Mouse (Mus musculus) spleen, postnatal 14 days (tissue): Measurements from ENCODE around the gene Pigq.

Source experiments
- DNase-seq, 2 experiments: peaks; one replicate each; pipeline ENCODE4 v3.0.0; 2021 to 2022; ENCODE audit warnings: low spot score in 2 of 2

Gene Pigq

DNA sequence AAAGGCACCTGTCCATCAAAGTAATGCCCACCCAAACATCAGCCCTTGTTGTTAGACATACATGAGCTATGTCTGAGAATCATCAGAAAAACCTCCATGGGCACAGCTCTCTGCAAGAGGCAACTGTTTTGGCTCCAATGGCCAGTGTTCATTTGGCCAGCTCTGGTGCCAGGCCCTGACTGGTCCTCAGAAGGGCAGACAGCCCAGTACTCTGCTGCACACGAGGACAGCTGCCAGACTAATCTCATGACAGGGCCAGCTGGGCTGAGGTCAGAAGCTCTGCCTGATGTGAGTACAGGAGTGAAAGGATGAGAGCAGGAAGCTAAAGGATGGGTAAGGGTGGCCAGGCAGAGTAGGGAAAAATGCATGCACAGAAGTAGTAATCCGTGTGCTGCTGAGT, 19.4 kb downstream of the Pigq start:
- no peak for DNase-seq

DNA sequence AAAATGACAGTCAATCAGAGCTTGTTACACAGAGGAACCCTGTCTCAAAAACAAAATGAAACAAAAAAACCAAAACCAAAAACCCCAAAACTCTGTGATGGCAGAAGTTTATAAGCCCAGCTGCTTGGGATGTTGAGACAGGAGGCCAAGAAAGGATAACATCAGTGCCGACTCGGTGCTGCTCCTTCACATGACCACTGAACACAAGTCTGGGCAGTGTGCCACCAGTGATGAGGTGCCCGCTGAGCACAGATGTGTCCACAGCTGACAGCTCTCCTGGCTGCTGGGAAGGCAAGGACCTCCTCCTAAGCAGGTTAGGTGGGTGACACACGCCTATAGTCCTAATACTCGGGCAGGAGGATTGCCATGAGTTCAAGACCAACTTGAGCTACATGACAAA, 22.6 kb downstream of the Pigq start:
- no peak for DNase-seq

DNA sequence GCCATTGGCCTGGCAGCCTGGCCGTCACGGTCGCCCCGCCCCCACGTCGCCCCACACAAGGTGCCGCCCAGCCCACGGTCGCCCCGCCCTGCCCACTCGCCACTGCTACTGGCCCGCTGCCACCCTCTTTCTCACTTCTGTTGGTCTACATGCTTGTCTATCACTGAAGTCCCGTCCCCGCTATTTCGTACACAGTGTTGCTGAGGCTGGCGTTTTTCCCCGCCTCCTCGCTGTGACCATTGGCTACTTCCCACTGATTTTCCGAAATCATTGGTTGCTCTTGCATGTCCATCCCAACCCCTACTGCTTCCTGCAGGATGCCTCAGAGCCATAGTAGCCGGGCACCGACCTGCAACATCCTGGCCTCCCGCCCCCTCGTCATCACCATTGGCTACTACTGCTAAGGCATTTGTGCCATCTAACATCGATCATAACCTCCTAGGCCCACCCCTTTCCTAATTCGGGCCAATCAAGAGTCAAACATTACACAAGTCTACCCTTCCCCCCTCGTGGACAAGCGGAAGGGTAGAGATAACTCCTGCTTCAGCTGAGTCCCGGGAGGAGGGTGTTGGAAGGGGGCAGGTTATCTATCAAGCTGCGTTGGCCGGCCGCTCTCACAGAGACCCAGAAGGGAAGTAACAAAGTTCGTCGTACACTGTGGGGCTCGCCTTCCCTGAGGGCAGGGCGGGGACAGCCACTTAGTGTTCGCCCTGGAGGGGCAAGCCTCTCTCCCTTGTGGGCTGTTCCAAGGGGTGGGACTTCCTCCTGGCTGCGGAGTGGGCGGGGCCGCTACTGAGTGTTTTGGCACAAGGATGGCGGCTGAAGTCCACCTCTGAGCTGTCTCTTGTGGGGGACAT, 24.7 kb downstream of the Pigq start:
- peak; percentile 100 for DNase-seq

DNA sequence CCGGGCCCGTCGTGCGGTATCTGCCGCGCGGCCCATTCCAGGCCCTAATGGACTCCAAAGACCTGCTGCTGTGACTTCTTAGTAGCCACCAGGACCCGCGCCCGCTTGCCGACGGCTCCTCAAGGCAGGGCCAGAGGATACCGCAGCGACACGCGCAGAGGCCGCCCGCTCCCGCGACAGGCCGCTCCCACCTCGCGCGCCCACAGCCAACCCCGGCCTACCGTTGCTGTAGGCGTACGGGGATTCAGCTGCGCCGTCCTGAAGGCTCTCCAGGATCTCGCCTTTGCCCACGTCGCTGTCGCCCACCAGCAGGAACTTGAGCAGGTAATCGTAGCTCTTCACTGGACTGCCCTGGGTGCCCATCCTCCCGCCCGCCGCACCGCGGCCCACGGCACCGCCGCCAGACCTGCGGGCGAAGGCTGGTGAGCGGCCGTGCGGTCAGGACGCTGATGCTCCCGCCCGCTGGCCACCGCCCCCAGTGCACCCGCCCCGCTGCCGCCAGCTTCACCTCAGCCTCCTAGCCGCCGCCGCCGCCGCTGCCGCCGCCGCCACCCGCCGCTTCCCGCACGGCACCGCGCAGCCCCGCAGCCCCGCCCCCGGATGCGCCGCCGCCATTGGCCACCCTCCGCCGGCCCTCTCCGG, 25.5 kb downstream of the Pigq start, which contains the start of gene Rab40c:
Gene Rab40c (minus strand): TSS at position 584 of the 642 bp plus-strand sequence.
- DNase-seq: peak; percentile 20 to 49

DNA sequence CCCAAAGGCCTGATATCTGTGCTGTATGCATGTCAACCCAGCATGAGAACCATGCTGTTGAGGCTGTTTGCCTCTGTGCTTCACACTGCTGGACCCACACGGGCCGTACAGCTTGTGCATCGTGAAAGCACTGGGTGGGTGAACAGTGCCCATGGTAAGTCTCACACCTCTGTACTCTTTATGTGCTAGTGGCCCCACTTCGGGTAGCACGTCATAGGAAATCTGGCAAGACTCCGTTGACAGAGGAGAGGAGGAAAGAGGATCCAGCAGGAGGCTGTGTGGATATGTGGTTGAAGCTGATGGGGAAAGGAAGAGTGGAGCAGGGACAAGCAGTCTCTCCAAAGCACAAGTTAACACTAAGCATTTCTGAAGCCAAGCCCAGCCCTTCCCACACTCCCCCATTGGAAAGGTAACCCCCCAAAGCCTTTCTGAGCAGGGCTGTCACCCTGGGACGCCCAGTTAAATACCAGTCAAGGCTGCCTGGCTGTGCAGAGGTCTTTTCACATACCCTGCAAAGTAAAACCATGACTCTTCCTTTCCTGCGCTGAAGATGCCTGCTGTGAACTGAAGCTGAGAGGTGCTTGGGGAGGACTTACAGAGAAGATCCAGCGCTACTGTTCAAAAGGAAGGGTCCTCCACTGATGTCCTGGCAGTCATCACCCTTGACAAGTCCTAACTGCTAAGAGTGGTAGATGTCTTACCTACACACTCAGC, 26.5 kb downstream of the Pigq start:
- no peak for DNase-seq

DNA sequence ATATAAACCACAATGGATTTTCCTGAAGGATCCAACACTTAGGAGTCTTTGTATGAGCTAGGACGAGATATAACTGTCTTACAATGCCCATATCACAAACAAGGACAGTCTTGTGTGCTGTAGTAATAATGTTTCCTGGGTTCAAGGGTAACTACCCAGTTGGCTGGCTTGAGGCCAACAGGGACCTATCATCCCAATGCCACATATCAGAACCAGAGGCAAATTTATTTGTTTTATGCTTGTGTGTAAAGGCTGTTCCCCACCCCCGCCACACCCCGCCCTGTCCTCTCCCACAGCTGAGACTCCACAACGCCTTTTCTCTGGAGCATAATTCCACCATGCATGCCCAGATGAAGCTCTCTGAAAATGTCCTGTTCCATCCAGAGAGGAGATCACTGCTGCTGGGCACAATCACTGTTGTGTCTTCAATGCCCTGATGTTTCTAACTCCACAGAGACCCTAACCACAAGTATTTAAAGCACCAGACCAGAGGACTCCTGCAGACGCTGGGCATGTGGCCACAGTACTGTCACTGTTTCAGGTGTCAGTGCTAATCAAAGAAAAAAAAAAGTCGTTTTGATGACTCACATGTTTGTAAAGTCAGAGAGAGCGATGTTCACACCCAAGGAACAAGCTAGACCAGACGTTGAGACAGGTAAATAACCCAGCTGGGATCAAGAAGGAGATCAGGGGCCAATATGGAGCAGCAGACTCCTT, 27.6 kb downstream of the Pigq start:
- DNase-seq: no peak

DNA sequence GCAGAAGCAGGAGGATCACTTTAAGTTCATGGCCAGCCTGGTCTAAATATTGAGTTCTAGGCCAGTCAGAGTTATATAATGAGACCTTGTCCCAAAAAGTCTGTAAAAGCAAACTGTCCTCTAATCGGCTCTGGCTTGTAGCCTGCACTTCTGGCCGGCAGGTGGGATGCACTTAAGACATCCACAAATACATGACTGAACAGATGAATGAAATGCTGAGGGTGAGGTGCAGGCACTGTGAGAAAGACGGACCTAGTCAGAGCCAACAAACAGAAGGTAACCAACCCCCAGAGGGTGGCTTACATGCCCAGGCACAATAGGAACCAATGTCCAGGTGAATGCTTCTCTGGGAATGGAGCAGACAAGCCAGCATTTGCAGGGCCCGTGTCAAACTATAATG, 30.4 kb downstream of the Pigq start:
- no peak for DNase-seq

DNA sequence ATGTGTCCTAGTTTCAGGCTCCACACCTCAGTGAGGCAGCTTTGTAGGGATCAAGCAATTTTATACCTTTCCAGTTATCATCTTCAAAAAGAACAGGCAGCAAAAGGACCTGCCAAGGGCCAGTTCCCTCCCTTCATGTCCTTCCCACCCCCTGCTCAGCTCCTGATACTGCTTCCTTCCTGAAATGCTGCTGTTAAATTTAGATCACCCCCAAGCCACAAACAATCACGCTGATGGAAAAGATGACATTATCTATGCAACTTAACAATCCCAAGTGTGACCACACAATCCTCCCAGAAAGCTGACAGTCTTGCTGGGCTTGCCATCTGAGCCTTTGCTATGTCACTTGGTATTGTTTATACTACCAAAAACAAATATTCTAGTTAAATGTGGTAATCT, 30.9 kb downstream of the Pigq start:
- no peak for DNase-seq

DNA sequence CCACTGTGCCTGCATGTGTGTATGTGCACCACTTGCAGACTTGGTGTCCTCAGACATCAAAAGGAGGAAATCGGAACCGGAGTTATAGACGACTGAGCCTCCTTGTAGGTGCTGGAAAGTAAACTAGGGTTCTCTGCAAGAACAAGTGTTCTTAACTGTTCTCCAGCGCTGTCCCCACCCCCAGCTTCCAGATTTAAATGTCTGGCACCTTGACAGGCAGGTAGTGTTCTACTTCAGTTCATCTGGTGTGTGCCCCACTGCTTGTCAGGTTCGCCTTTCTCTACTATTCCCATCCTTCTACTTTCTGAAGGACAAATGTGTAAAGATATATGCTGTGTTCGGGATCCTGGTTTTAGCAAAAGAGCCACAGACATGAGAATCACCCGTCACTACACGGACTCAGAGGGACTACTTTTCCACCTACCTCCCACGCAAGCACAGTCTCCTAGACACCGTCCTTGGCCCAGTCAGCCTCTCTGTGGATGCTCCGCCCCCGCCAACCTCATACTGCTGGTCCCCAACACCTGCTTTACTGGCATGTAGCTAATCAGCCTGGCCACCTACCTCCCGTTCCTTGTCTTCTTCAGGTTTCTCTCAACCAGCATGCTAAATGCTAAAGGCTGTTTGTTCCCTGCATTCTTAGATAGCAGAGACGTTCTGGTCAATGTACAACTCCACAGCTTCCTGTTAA, 31.4 kb downstream of the Pigq start:
- no peak for DNase-seq

DNA sequence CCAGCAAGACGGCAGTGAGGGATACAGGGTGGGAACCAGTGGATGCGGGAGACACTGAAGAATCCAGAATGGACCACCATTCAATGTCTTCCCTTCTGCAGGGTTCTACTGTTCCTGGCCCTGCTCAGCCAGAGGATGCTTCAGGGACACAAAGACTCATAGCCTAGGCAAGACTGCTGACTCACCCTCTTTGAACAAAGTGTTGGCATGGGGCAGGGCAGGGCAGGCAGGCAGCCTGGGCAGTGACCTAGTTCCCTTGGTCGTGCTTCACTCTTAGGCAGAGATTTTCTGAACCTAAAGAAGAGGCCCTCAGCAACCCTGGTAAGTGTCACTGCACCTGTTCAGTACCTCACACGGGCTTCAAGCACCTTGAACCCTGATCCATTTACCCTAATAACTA, 32.9 kb downstream of the Pigq start:
- DNase-seq: no peak

DNA sequence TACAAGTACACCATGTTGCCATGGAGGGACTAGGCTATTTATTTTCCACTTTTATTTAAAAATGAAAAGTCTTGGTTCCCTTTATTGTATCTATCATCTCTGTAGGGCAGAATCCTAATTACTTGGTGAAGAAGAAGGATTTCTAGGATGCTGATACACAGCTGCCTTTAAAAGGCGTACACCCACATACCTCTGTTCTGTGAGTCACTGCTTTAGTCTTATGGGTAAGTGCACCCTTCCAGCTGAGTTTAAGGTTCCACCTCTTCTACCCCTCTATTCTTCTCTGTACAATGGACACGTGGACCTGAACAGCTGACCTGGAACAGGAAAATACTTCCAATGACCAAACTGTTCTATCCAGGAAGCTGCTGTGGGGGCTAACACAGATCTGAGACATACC, 37.1 kb downstream of the Pigq start:
- DNase-seq: no peak

DNA sequence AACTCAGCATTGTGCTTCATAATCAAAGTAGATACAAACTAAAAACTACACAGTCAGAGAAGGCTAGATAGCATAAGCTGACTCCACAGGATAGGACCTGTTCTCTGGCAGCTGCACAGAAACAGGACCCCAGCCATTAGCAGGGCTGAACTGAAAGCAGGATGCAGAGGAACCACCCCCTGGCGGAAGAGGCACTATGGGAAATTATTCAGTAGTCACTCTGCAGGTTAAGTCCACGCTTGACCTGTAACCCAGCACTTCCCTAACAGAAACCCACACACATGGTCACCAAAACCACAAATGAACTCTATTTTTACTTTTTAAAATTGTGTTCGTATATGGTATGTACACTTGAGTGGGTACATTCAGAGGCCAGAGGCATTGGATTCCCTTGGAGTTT, 41.7 kb downstream of the Pigq start:
- DNase-seq: no peak

DNA sequence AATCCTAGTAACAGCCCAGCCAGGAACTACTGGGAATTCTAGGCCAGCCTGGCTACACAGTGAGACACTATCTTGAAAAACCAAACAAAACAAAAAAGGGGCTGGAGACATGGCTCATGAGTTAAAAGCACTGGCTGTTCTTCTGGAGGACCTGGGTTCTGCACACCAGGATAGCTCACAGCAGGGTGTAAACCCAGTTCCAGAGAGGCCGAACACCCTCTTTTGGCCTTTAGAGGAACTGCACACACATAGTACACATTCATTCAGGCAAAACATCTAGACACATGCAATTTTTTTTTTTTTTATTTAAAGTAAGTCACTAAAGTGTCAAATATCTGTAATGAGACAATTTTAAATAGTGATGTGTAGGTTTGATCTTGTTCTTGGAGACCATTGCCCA, 44.5 kb downstream of the Pigq start:
- no peak for DNase-seq

DNA sequence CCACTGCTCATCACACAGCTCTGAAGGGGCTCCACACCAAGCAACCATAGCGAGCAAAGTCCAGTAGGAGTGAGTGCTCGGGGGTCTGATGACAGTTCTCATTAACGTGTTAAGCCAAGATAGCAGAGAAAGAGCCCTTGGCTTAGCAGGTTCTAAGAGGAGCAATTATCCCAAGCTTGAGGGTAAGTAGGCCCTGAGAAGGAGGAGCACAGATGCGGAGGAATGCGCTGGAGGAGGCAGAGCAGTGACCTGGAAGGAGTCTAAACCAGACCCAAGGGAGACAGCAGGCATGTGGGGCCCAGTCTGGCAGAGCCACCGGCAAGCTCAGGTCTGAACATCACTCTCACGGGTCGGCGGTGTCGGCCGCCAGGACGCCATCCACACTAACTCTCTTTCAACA, 48.8 kb downstream of the Pigq start:
- no peak for DNase-seq

DNA sequence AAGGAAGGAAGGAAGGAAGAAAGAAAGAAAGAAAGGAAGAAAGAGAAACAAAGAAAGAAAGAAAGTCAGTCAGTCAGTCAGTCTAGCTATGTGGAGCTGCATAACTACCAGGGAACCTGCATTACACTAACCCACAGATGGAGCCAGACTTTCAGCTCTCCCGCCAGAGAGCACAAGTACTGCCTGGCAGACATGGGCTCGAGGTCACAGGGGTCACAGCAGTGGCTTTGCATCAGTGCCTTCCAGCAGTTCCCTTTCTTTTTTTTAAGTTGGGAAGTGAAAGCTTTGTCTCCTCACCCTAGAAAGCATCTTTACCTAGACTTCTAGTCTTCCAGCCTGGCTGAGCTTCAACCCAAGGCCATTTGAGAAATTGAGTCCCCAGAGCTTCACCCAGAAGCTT, 49.3 kb downstream of the Pigq start:
- no peak for DNase-seq

DNA sequence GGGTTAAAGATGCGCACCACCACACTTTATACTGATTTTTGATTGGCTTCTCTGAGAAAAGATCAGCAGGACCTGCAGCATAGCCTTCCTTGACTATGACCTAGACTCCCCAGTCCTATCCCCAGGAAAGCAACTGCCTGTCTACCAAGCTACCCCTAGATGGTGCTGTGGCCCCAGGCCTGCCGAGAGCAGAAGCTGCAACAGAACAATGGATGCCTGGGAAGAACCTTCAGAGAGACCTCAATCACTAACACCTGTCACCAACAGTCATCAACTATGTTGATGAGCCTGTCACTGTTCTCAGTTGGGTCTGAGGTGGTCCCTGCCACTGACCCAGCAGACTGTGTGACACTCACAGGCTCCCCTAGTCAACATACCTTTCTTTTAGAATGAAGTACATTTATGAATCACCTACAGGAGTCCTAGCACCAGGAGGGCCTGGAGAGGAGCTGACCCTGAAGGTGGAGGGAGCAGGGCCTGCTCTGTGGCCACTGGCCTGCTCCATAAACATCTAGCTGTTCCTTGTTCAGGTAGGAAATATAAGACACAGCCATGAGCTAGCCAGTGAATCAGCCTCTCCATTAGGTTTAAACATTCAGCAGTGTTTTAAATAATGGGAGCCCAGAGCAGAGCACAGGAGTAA, 50.6 kb downstream of the Pigq start:
- DNase-seq: peak; percentile 51 to 59

DNA sequence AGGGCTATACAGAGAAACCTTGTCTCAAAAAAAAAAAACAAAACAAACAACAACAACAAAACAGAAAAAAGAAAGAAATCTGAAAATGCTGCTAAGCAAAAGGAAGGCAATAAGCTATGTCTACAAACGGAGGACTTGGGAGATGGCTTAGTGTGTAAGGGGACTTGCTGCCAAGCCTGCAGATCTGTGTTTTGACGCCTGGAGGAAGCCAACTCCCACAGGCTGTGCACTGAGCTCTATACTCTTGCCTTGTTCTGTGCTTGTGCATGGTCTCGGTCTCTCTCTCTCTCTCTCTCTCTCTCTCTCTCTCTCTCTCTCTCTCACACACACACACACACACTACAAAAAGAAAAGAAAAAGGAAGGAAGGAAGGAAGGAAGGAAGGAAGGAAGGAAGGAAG, 55.9 kb downstream of the Pigq start:
- DNase-seq: no peak

DNA sequence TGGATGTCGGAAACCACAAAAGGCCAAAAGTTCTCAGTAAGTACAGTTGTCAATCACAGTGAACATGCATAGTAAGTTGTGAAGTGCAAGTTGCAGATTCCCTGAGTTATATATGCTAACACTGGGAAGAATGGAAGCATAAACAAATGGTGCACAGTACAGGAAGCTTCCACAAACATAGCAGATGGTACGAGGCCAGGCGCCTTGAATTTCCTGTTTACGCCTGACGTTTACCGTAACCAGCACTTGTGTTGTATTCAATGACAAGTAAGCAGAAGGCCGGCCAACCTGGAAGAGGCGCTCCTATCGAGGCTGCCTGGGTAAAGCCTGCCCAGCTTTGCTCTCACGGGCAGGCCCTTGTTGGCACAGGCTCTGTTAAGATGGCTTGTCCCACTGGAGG, 57.3 kb downstream of the Pigq start:
- DNase-seq: no peak

DNA sequence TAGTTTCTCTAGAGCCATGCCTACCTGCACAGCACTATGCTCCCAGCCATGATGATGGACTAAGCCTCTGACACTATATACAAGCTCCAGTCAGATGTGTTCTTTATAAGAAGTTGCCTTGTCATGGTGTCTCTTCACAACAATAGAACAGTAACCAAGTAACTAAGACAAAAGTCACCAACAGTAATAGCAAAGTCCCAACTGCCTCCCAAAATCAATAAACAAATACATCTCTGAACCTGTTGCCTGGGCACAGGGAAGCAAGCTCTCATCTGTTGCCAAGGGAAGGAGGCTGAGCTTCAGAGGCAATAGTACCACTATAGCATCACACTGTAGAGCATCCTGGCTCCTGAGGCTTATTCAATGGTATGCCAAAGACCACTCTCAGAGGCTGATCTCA, 57.9 kb downstream of the Pigq start:
- DNase-seq: no peak

DNA sequence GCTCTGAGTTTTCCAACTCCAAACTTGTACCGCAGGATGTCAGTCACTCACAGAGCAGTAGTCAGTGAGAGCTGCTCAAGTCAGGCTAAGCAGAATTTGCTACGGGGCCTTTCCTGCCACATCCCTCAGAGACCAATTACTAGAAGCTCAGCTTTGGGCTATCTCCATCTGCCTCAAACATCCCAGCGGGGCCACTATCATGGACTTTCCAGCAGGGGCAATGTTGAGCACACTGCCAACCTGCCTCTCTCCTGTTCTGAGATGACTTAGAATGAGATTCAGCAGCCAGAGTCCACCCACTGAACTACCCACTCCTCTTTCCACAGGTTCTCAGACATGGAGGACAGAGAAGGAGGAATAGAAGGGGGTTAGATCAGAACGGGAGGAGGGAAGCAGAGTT, 59.1 kb downstream of the Pigq start:
- DNase-seq: no peak

DNA sequence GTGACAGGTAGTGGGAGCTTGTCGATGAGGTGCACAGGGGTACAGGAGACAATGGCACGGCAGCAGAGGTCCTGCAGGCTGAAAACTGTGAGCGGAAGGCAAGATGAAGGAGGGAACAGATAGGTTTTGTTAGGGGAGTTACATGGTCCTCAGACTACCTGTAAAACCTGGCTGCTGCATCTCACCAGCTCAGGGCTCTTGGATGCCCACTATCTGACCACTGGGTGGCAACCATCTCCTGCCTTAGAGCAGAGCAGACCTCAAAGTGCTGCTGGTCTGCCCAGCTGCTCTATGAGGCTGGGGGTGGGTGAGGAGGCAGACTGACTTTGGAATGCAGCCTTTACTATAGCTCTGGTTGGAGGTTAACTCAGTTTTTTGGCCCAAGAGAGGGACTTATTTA, 60.9 kb downstream of the Pigq start:
- no peak for DNase-seq
